Mouse (Mus musculus): ENCODE data around the gene Mcu. TPM values are rescaled to one million over a fixed set of nuclear protein-coding genes. Genes with fewer than 3 reads are reported as not detected.

The Mcu gene
- total and polyA plus RNA-seq, 3 experiments, result 4.9 to 5.7 (median 5.3) TPM

- Histone ChIP-seq H3K9ac (ENCODE audit: insufficient read depth, low read depth) (no peak overlapping the region), H3K36me3 (replicated peaks in 1 of 2; ENCODE audit: control insufficient read depth in 1 of 2, insufficient read depth in 1 of 2, low read length in 1 of 2) (no peaks in the 10 kb centered on the region), H3K4me3 (replicated peaks in 1 of 3; ENCODE audit: low read depth in 2 of 3, low read length in 2 of 3, poor library complexity in 1 of 3) (no peak overlapping the region), H3K27me3 (replicated peaks) (no peaks in the 10 kb centered on the region), H3K27ac (ENCODE audit: insufficient read depth, low read depth) (no peak overlapping the region), H3K9me3 (replicated peaks; ENCODE audit: low read length) (peaks cover 3% of the 10 kb centered on the region), H3K4me2 (ENCODE audit: insufficient read depth, low read depth, poor library complexity, severe bottlenecking) (no peak overlapping the region), H3K4me1 (ENCODE audit: control insufficient read depth in 1 of 2, insufficient read depth in 2 of 2) (peaks cover 3 to 8% of the 10 kb centered on the region in 2 experiments; a peak in 3 of 4 replicates), H3K79me2 (replicated peaks; ENCODE audit: control insufficient read depth, extremely low read depth, insufficient read depth, poor library complexity, severe bottlenecking) (no peaks in the 10 kb centered on the region)
- dilution Hi-C loops (cut with MboI; ENCODE audit: extremely low pct_ligation_motif_present, extremely low pct_unique_long_range_greater_than_20kb, low sequenced_read_pairs) (no loop called here), in situ Hi-C loops (cut with MboI; ENCODE audit: low pct_ligation_motif_present, low pct_unique_long_range_greater_than_20kb, low sequenced_read_pairs) (no loop called here)
- no peak for DNase-seq (ENCODE audit: extremely low read depth)
- TF ChIP-seq JUN (IDR thresholded peaks at IDR 0.05; ENCODE audit: insufficient read depth, low read depth, low read length), result no peak
- TF ChIP-seq KAT2A (IDR thresholded peaks at IDR 0.05; ENCODE audit: insufficient replicate concordance, low read length), result no peak
- TF ChIP-seq RCOR1 (conservative IDR thresholded peaks at IDR 0.05; ENCODE audit: low read depth, low read length), result no peak
- no peak for TF ChIP-seq MAZ (IDR thresholded peaks at IDR 0.05; ENCODE audit: low read depth, low read length)
- TF ChIP-seq USF2 (conservative IDR thresholded peaks at IDR 0.05; ENCODE audit: low read depth, low read length), result no peak
- no peak for TF ChIP-seq ZMIZ1 (IDR thresholded peaks at IDR 0.05; ENCODE audit: low read depth, low read length)
- no peak for TF ChIP-seq ETS1 (conservative IDR thresholded peaks at IDR 0.05; ENCODE audit: low read depth, low read length)
- no peak for TF ChIP-seq RAD21 (IDR thresholded peaks at IDR 0.05; ENCODE audit: low read depth, low read length)
- no peak for TF ChIP-seq MAFK (IDR thresholded peaks at IDR 0.05; ENCODE audit: insufficient replicate concordance, low read length)
- no peak for TF ChIP-seq USF1 (IDR thresholded peaks at IDR 0.05; ENCODE audit: low read depth, low read length)
- no peak for TF ChIP-seq ZNF384 (IDR thresholded peaks at IDR 0.05; ENCODE audit: low read depth, low read length)
- TF ChIP-seq ELF1 (IDR thresholded peaks at IDR 0.05; ENCODE audit: low read depth, low read length), result no peak
- TF ChIP-seq UBTF (IDR thresholded peaks at IDR 0.05; ENCODE audit: low read depth, low read length), result no peak
- TF ChIP-seq CTCF (conservative IDR thresholded peaks at IDR 0.05 in 1 of 2, IDR thresholded peaks at IDR 0.05 in 1 of 2; ENCODE audit: low read depth in 2 of 2, low read length in 2 of 2), result no peak
- no peak for TF ChIP-seq SIN3A (IDR thresholded peaks at IDR 0.05; ENCODE audit: low read length)
- no peak for TF ChIP-seq ZC3H11A (IDR thresholded peaks at IDR 0.05; ENCODE audit: low read depth, low read length)
- TF ChIP-seq CHD2 (IDR thresholded peaks at IDR 0.05; ENCODE audit: low read length), result no peak
Observed at GRCm38 (mm10) chr10:59558602-59559001, 57.9 kb downstream of the Mcu start.

- H3K27me3 ChIP-seq (replicated peaks), result no peaks in the 10 kb centered on the region
- TF ChIP-seq JUND (conservative IDR thresholded peaks at IDR 0.05; ENCODE audit: low read depth, low read length), result no peak
- no peak for TF ChIP-seq RCOR1 (conservative IDR thresholded peaks at IDR 0.05; ENCODE audit: low read depth, low read length)
- TF ChIP-seq ZNF384 (IDR thresholded peaks at IDR 0.05; ENCODE audit: low read depth, low read length), result no peak
- TF ChIP-seq CHD1 (IDR thresholded peaks at IDR 0.05; ENCODE audit: low read depth, low read length), result no peak
- TF ChIP-seq IRF4 (IDR thresholded peaks at IDR 0.05; ENCODE audit: low read depth, low read length), result no peak
- TF ChIP-seq MXI1 (IDR thresholded peaks at IDR 0.05; ENCODE audit: low read depth, low read length), result no peak
- DNase-seq (ENCODE audit: extremely low read depth), result no peak
- no peaks in the 10 kb centered on the region for H3K36me3 ChIP-seq (replicated peaks in 1 of 2; ENCODE audit: control insufficient read depth in 1 of 2, insufficient read depth in 1 of 2, low read length in 1 of 2)
- H3K4me1 ChIP-seq (ENCODE audit: control insufficient read depth in 1 of 2, insufficient read depth in 2 of 2), result peaks cover 0 to 4% of the 10 kb centered on the region in 2 experiments; a peak in 2 of 4 replicates
- dilution Hi-C loops (cut with MboI; ENCODE audit: extremely low pct_ligation_motif_present, extremely low pct_unique_long_range_greater_than_20kb, low sequenced_read_pairs), result no loop called here
- H3K9ac ChIP-seq (ENCODE audit: insufficient read depth, low read depth), result no peak overlapping the region
- H3K27ac ChIP-seq (ENCODE audit: insufficient read depth, low read depth), result no peak overlapping the region
- peaks cover 3% of the 10 kb centered on the region for H3K9me3 ChIP-seq (replicated peaks; ENCODE audit: low read length)
- H3K79me2 ChIP-seq (replicated peaks; ENCODE audit: control insufficient read depth, extremely low read depth, insufficient read depth, poor library complexity, severe bottlenecking), result no peaks in the 10 kb centered on the region
- H3K4me3 ChIP-seq (replicated peaks in 1 of 3; ENCODE audit: low read depth in 2 of 3, low read length in 2 of 3, poor library complexity in 1 of 3), result no peak overlapping the region
- in situ Hi-C loops (cut with MboI; ENCODE audit: low pct_ligation_motif_present, low pct_unique_long_range_greater_than_20kb, low sequenced_read_pairs), result no loop called here
- no peak overlapping the region for H3K4me2 ChIP-seq (ENCODE audit: insufficient read depth, low read depth, poor library complexity, severe bottlenecking)
Observed at GRCm38 (mm10) chr10:59558164-59558563, 58.3 kb downstream of the Mcu start.
